Mouse (Mus musculus) bone marrow, adult 2 months (tissue): ENCODE measurements at regions not wholly inside any gene's neighbourhood (a gene's known extent, or its start where the extent isn't known, plus 50 kb on each side); places are given as distances from the start of the nearest gene placed in this dataset.

Experiments used
- CTCF ChIP-seq: fragments of 200-500 bp; IDR thresholded peaks from 2 replicates; pipeline ENCODE4 v1.5.1; 2011; ENCODE audit warnings: low read length, control low read depth; ENCODE audit not compliant: control insufficient read depth, insufficient read depth
- POLR2A ChIP-seq: fragments of 200-500 bp; IDR thresholded peaks from 2 replicates; pipeline ENCODE4 v1.6.1; 2011; ENCODE audit warnings: low read depth, mild to moderate bottlenecking, control low read depth, low read length, borderline replicate concordance; ENCODE audit not compliant: control insufficient read depth

DNA sequence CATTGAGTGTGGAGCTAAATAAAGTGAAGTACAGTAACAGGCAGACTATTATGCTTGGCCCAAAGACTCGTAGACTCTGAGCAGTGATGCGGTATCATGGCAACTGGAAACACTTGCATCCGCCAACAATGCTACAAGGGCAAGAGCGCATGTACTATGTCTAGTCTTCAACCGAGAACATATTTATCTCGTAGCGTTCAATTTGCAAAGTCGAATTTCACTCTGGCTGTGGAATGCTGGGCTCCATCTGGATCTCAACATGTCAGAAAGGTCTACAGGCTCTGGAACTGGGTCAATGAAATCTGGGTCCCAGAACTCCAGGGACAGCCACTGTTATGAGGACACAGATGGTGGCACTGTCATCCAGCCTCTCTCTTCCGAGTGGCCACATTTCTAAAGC, 359.7 kb downstream of the Plk2 start:
- TF ChIP-seq CTCF (no peak), POLR2A (no peak)
